Mouse (Mus musculus) ES-Bruce4 (cell line): ENCODE measurements around the gene Yeats2. TPM values are rescaled to one million over a fixed set of nuclear protein-coding genes. Genes with fewer than 3 reads are reported as not detected.

Source experiments
- H3K27ac ChIP-seq: 2 replicates; pipeline ENCODE4 v1.5.1; 2012; ENCODE audit warnings: low read length, inconsistent platforms; ENCODE audit not compliant: insufficient read depth
- H3K27me3 ChIP-seq: 2 replicates; pipeline ENCODE4 v1.6.1; 2012; ENCODE audit warnings: mild to moderate bottlenecking, low read length, inconsistent platforms; ENCODE audit not compliant: control insufficient read depth, poor library complexity, insufficient read depth, severe bottlenecking
- H3K36me3 ChIP-seq: 2 replicates; pipeline ENCODE4 v1.6.1; 2012; ENCODE audit warnings: inconsistent platforms, mild to moderate bottlenecking, low read length, moderate library complexity; ENCODE audit not compliant: control insufficient read depth, poor library complexity, insufficient read depth, severe bottlenecking
- H3K4me1 ChIP-seq: one replicate; pipeline ENCODE4 v1.8.1; 2011; ENCODE audit warnings: low read length; ENCODE audit not compliant: control insufficient read depth, insufficient read depth
- H3K4me3 ChIP-seq: 2 replicates; pipeline ENCODE4 v1.5.1; 2011; ENCODE audit warnings: low read depth, mild to moderate bottlenecking, low read length
- H3K9ac ChIP-seq: 2 replicates; pipeline ENCODE4 v1.6.1; 2012; ENCODE audit warnings: low read depth, mild to moderate bottlenecking, inconsistent platforms; ENCODE audit not compliant: poor library complexity, severe bottlenecking
- H3K9me3 ChIP-seq: replicated peaks from 2 replicates; pipeline ENCODE4 v1.6.1; 2012; ENCODE audit warnings: mild to moderate bottlenecking, low read length, inconsistent platforms; ENCODE audit not compliant: control insufficient read depth, poor library complexity, insufficient read depth, severe bottlenecking
- CTCF ChIP-seq: IDR thresholded peaks from one replicate; pipeline ENCODE4 v1.8.1; 2011; ENCODE audit warnings: low read depth, low read length
- EP300 ChIP-seq: IDR thresholded peaks from 2 replicates; pipeline ENCODE4 v1.6.1; 2011; ENCODE audit warnings: low read depth, low read length; ENCODE audit not compliant: insufficient read depth
- POLR2A ChIP-seq: IDR thresholded peaks from one replicate; pipeline ENCODE4 v1.8.1; 2011; ENCODE audit warnings: low read length; ENCODE audit not compliant: insufficient read depth
- polyA plus RNA-seq: library from polyadenylated mRNA; stranded (reverse); fragments of >200 nt; gene quantifications from 2 replicates; pipeline ENCODE4 v1.2.4, GENCODE M21; 2011; ENCODE audit warnings: low read depth; ENCODE audit not compliant: missing spikeins, insufficient read depth, insufficient read length

Yeats2 gene
- polyA plus RNA-seq, 1 experiment: 112 TPM

GRCm38 (mm10) chr16:20196962-20197361 is 56.1 kb downstream of the Yeats2 start:
- no peaks in the 10 kb centered on the region for H3K27me3 ChIP-seq
- no peak for TF ChIP-seq CTCF
- TF ChIP-seq POLR2A: no peak
- no peak for TF ChIP-seq EP300
- no peak overlapping the region for H3K4me3 ChIP-seq
- H3K4me1 ChIP-seq: peaks cover 2% of the 10 kb centered on the region
- no peak overlapping the region for H3K9ac ChIP-seq
- H3K9me3 ChIP-seq: no peaks in the 10 kb centered on the region; the same call in 1 of the 2 replicates
- H3K36me3 ChIP-seq: peaks cover 41% of the 10 kb centered on the region
- H3K27ac ChIP-seq: peak overlapping the region; percentile 44; the same call in 1 of the 2 replicates

- Histone ChIP-seq H3K27me3 (no peaks in the 10 kb centered on the region), H3K36me3 (peaks cover 24% of the 10 kb centered on the region), H3K27ac (no peak overlapping the region), H3K9ac (no peak overlapping the region), H3K9me3 (no peaks in the 10 kb centered on the region; the same call in 1 of the 2 replicates), H3K4me1 (peaks cover 2% of the 10 kb centered on the region), H3K4me3 (no peak overlapping the region)
- no peak for TF ChIP-seq EP300
- peak; percentile 4 for TF ChIP-seq CTCF
These were observed 58.8 kb downstream of the Yeats2 start for GRCm38 (mm10) chr16:20199501-20200201.

DNA sequence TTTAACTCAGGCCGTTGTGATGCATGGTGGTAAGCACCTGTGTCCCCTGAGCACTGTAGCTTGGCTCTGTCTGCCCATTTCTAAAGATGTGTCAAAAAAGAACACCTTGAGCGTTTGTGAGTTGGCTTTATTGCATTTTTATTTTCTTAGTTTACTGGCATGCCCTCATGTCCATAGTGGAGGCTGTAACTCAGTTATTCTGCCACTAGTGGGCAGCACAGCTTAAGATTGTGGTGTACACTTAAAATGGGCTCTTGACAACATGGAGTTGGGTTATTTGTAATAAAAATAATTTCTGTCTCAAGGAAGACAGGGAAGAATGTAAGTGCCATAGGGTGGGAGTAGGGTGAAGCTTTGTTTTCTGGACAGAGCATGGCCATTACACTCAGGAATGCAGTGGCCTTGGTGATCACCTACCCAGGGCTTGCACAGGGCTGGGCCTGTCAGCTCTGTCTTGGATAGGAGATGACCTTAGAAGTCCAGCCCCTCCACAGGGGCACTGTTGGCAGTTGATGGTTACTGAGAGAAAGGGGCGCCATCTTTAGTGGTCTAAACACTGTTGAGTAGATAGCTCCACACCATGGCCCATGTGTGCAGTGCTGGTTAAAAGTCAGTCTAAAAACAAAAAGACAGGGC is 72.8 kb downstream of the Yeats2 start:
- Histone ChIP-seq H3K4me1 (no peaks in the 10 kb centered on the region), H3K9ac (no peak overlapping the region), H3K9me3 (peaks cover 8% of the 10 kb centered on the region), H3K36me3 (peaks cover 62% of the 10 kb centered on the region), H3K27ac (no peak overlapping the region), H3K27me3 (no peaks in the 10 kb centered on the region), H3K4me3 (no peak overlapping the region)
- no peak for TF ChIP-seq EP300
- TF ChIP-seq CTCF: no peak
- TF ChIP-seq POLR2A: no peak

GRCm38 (mm10) chr16:20222726-20223125 is 81.9 kb downstream of the Yeats2 start:
- TF ChIP-seq CTCF (no peak), EP300 (no peak), POLR2A (no peak)
- H3K4me1 ChIP-seq: no peaks in the 10 kb centered on the region
- no peak overlapping the region for H3K27ac ChIP-seq
- H3K9ac ChIP-seq: no peak overlapping the region
- H3K27me3 ChIP-seq: no peaks in the 10 kb centered on the region
- peaks cover 48% of the 10 kb centered on the region for H3K36me3 ChIP-seq
- no peak overlapping the region for H3K4me3 ChIP-seq
- H3K9me3 ChIP-seq: no peaks in the 10 kb centered on the region; the same call in 1 of the 2 replicates

DNA sequence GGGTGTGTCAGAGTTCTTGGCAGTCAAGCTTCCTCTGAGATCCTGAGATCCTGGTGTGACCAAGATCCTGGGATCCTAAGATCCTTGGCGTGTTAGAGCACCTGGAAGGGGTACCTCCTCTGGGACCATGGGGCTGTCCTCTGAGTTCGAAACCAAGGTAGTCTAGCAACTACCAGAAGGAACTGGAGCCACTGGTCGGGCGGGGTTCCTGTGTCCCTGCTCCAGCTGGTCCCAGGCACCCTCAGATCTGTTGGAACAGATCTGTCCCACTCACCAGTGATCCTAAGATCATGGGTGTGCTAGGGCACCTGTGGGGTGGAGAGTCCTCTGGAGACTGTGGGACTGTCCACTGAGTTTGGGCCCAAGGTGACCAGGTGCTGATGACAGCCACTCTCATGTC is 85.8 kb downstream of the Yeats2 start:
- Histone ChIP-seq H3K27ac (no peak overlapping the region), H3K27me3 (no peaks in the 10 kb centered on the region), H3K9me3 (no peaks in the 10 kb centered on the region; the same call in 1 of the 2 replicates), H3K4me1 (no peaks in the 10 kb centered on the region), H3K36me3 (peaks cover 50% of the 10 kb centered on the region), H3K9ac (no peak overlapping the region), H3K4me3 (no peak overlapping the region)
- TF ChIP-seq POLR2A (no peak), CTCF (no peak), EP300 (no peak)

DNA sequence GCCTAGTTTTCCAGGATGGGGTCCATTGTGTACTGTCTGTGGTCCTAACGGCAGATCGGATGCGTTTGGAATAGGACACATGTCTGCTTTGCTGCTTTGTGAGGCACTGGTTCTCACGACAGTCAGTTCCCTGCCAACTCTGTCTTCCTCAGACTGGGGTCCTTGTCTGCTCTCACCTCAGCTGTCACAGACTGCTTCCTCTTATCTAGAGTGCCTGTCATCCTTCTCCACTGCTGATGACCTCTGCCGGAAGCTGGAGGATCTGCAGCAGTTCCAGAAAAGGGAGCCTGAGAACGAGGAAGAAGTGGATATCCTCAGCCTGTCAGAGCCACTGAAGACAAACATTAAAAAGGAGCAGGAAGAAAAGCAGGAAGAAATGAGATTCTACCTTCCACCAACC is 86.6 kb downstream of the Yeats2 start:
- Histone ChIP-seq H3K4me3 (no peak overlapping the region), H3K27me3 (no peaks in the 10 kb centered on the region), H3K36me3 (peaks cover 42% of the 10 kb centered on the region), H3K27ac (no peak overlapping the region), H3K4me1 (no peaks in the 10 kb centered on the region), H3K9ac (no peak overlapping the region), H3K9me3 (no peaks in the 10 kb centered on the region; the same call in 1 of the 2 replicates)
- TF ChIP-seq POLR2A: no peak
- no peak for TF ChIP-seq EP300
- TF ChIP-seq CTCF: peak; percentile 12
